24 mouse cellular contexts compared by ENCODE assay signal in genomic region chr1:77229561-77229960, GRCm38 (mm10).
A peak's percentile ranks its signal among the peaks of the same experiment; 100 is the strongest.
DNase-seq lines count a peak whose midpoint lies in the region; ATAC-seq and TF ChIP-seq lines count a peak whose summit lies in the region.
"Had no signal": no experiment of that assay in that cellular context is flagged by ENCODE, and none has a peak within 500 bp of the region (broad histone marks: within the 10 kb centered on the region; RNA-seq: fewer than 3 reads in every experiment).

No protein-coding gene starts in this region.

- H3K9ac ChIP-seq in heart, postnatal 0 days (replicated peaks; ENCODE audit: low read depth, low read length): no peak overlapping the region
- H3K9ac ChIP-seq in embryonic facial prominence, embryonic 14.5 days (ENCODE audit: low read depth, low read length): no peak overlapping the region
- H3K9ac ChIP-seq in hindbrain, embryonic 11.5 days (ENCODE audit: low read depth, low read length): no peak overlapping the region
- H3K9ac ChIP-seq: embryonic facial prominence, embryonic 13.5 days; forebrain, embryonic 13.5 days; forebrain, postnatal 0 days; heart, embryonic 15.5 days; hindbrain, embryonic 12.5 days had no signal

- intact Hi-C loops in heart, postnatal 10 days (cut with DNase I): no loop called here

- no peaks in the 10 kb centered on the region for H3K27me3 ChIP-seq in heart, postnatal 0 days (ENCODE audit: control insufficient read depth, insufficient read depth, low read length)
- H3K27me3 ChIP-seq in embryonic facial prominence, embryonic 14.5 days (replicated peaks; ENCODE audit: control insufficient read depth, insufficient read depth, low read length): no peaks in the 10 kb centered on the region
- no peaks in the 10 kb centered on the region for H3K27me3 ChIP-seq in hindbrain, embryonic 11.5 days (ENCODE audit: control insufficient read depth, insufficient read depth, low read length)
- H3K27me3 ChIP-seq: forebrain, embryonic 13.5 days; heart, embryonic 15.5 days; hindbrain, embryonic 12.5 days had no signal

- H3K4me1 ChIP-seq in heart, postnatal 0 days (ENCODE audit: control insufficient read depth, insufficient read depth): peaks cover 6% of the 10 kb centered on the region; the same call in 1 of the 2 replicates
- peaks cover 16% of the 10 kb centered on the region for H3K4me1 ChIP-seq in embryonic facial prominence, embryonic 14.5 days (ENCODE audit: control insufficient read depth, insufficient read depth, low read length)
- no peaks in the 10 kb centered on the region for H3K4me1 ChIP-seq in hindbrain, embryonic 11.5 days (replicated peaks; ENCODE audit: control insufficient read depth, insufficient read depth, low read length)

- 73% methylated on average over 4 of the region's 4 CpGs for WGBS in heart, postnatal 0 days
- WGBS in embryonic facial prominence, embryonic 14.5 days: 76% methylated on average over 4 of the region's 4 CpGs
- WGBS in hindbrain, embryonic 11.5 days: 91% methylated on average over 4 of the region's 4 CpGs

- no peak overlapping the region for H3K27ac ChIP-seq in heart, postnatal 0 days (ENCODE audit: low read depth)
- no peak overlapping the region for H3K27ac ChIP-seq in embryonic facial prominence, embryonic 14.5 days (replicated peaks; ENCODE audit: low read depth, low read length)
- no peak overlapping the region for H3K27ac ChIP-seq in hindbrain, embryonic 11.5 days (ENCODE audit: low read depth, low read length)
- H3K27ac ChIP-seq: embryonic facial prominence, embryonic 13.5 days; forebrain, embryonic 13.5 days; heart, embryonic 15.5 days; hindbrain, embryonic 12.5 days had no signal

- H3K9me3 ChIP-seq in heart, postnatal 0 days (replicated peaks; ENCODE audit: control insufficient read depth, low read length): 0 out of 2 replicates have a peak, but pooled peaks cover 7% of the 10 kb centered on the region
- H3K9me3 ChIP-seq in embryonic facial prominence, embryonic 14.5 days (ENCODE audit: control insufficient read depth, low read length): no peaks in the 10 kb centered on the region
- no peaks in the 10 kb centered on the region for H3K9me3 ChIP-seq in hindbrain, embryonic 11.5 days (ENCODE audit: control insufficient read depth, low read length)
- H3K9me3 ChIP-seq: embryonic facial prominence, embryonic 13.5 days; forebrain, embryonic 13.5 days; heart, embryonic 15.5 days; hindbrain, embryonic 12.5 days had no signal

- no peak overlapping the region for H3K4me3 ChIP-seq in heart, postnatal 0 days (ENCODE audit: low read depth, low read length)
- H3K4me3 ChIP-seq in embryonic facial prominence, embryonic 14.5 days (ENCODE audit: low read depth, low read length): no peak overlapping the region
- H3K4me3 ChIP-seq in hindbrain, embryonic 11.5 days (ENCODE audit: low read depth, low read length): no peak overlapping the region
- H3K4me3 ChIP-seq: embryonic facial prominence, embryonic 13.5 days; forebrain, embryonic 13.5 days; heart, embryonic 15.5 days; hindbrain, embryonic 12.5 days had no signal

- no peak for TF ChIP-seq EP300 in heart, postnatal 0 days (IDR thresholded peaks at IDR 0.05; ENCODE audit: low read depth)

- DNase-seq in embryo, embryonic 10 days (ENCODE audit: low spot score): peak; percentile 11
- DNase-seq in embryo, embryonic 9.5 days (ENCODE audit: extremely low spot score): no peak
- DNase-seq in heart, postnatal 0 days (ENCODE audit: low spot score): peak; percentile 23
- no peak for DNase-seq in heart, postnatal 10 days
- peak; percentile 11 for DNase-seq in embryonic facial prominence, embryonic 14.5 days (ENCODE audit: low spot score)
- DNase-seq in hindbrain, embryonic 11.5 days (ENCODE audit: low spot score): no peak
- no peak for DNase-seq in layer of hippocampus, postnatal 10 days (ENCODE audit: low spot score in 2 of 2)
- DNase-seq: adrenal gland, postnatal 14 days; cerebellum, adult 11-12 months; cerebellum, adult 9-10 months; cerebellum, postnatal 25 days; forebrain, postnatal 0 days; gastrocnemius, postnatal 14 days; heart, postnatal 36 days; kidney, adult 11 months had no signal

- H3K4me2 ChIP-seq in heart, postnatal 0 days (ENCODE audit: low read depth, low read length): no peak overlapping the region
- no peak overlapping the region for H3K4me2 ChIP-seq in embryonic facial prominence, embryonic 14.5 days (ENCODE audit: low read depth, low read length)
- H3K4me2 ChIP-seq in hindbrain, embryonic 11.5 days (replicated peaks; ENCODE audit: low read depth, low read length): no peak overlapping the region
- H3K4me2 ChIP-seq: embryonic facial prominence, embryonic 13.5 days; forebrain, embryonic 13.5 days; heart, embryonic 15.5 days; hindbrain, embryonic 12.5 days had no signal

- no peaks in the 10 kb centered on the region for H3K36me3 ChIP-seq in heart, postnatal 0 days (replicated peaks; ENCODE audit: control insufficient read depth, insufficient read depth, low read length)
- no peaks in the 10 kb centered on the region for H3K36me3 ChIP-seq in embryonic facial prominence, embryonic 14.5 days (ENCODE audit: control insufficient read depth, insufficient read depth, low read length)
- H3K36me3 ChIP-seq in hindbrain, embryonic 11.5 days (ENCODE audit: control insufficient read depth, insufficient read depth, low read length): no peaks in the 10 kb centered on the region
- H3K36me3 ChIP-seq: embryonic facial prominence, embryonic 13.5 days; G1E; heart, embryonic 15.5 days; hindbrain, embryonic 12.5 days had no signal

- TF ChIP-seq CTCF in heart, postnatal 0 days (IDR thresholded peaks at IDR 0.05; ENCODE audit: low read depth): no peak

- ATAC-seq in heart, postnatal 0 days (ENCODE audit: insufficient read depth, low read depth): peak; percentile 62; the same call in 1 of the 2 replicates
- ATAC-seq in embryonic facial prominence, embryonic 14.5 days (ENCODE audit: low read depth): no peak
- ATAC-seq in hindbrain, embryonic 11.5 days (ENCODE audit: low FRiP score): no peak
- ATAC-seq in CD4-positive, CD25-positive, alpha-beta regulatory T cell, adult 4 months: no peak
- ATAC-seq: activated CD4-positive, CD25-positive, alpha-beta regulatory T cell, adult 4 months; forebrain, embryonic 13.5 days; forebrain, postnatal 0 days; hindbrain, embryonic 16.5 days; inflammation-experienced regulatory T-cells, adult 6 months had no signal

Comparison
In these comparisons a context has a peak if more than half of its experiments do, and no peak if none do; other contexts are left out.
1. DNase-seq: peak in embryo, embryonic 10 days (single experiment), heart, postnatal 0 days (single experiment) and embryonic facial prominence, embryonic 14.5 days (single experiment); none in embryo, embryonic 9.5 days (single experiment), heart, postnatal 10 days (0 of 2), hindbrain, embryonic 11.5 days (single experiment) and layer of hippocampus, postnatal 10 days (0 of 2).